Mouse (Mus musculus) heart, embryonic 12.5 days (tissue): ENCODE measurements around the gene Cfap74. TPM values are rescaled to one million over a fixed set of nuclear protein-coding genes. Genes with fewer than 3 reads are reported as not detected.

Experiments used
- ATAC-seq: fragments of 200-750 bp; cut with Nextera tagmentation; 2 replicates; pipeline ENCODE4 v1.8.0; 2017; ENCODE audit warnings: moderate TSS enrichment, moderate library complexity; ENCODE audit not compliant: insufficient number of reproducible peaks, low FRiP score
- H3K27ac ChIP-seq: fragments of 300-500 bp; sonication (generic); 2 replicates; pipeline ENCODE4 v1.5.1; 2016; ENCODE audit warnings: mild to moderate bottlenecking, moderate library complexity; ENCODE audit not compliant: poor library complexity, severe bottlenecking
- H3K27me3 ChIP-seq: fragments of 300-500 bp; sonication (generic); replicated peaks from 2 replicates; pipeline ENCODE4 v1.6.1; 2016; ENCODE audit warnings: mild to moderate bottlenecking, moderate library complexity
- H3K36me3 ChIP-seq: fragments of 300-500 bp; sonication (generic); 2 replicates; pipeline ENCODE4 v1.6.1; 2016; ENCODE audit warnings: mild to moderate bottlenecking, moderate library complexity
- H3K4me1 ChIP-seq: fragments of 300-500 bp; sonication (generic); replicated peaks from 2 replicates; pipeline ENCODE4 v1.6.1; 2016; ENCODE audit warnings: mild to moderate bottlenecking
- H3K4me2 ChIP-seq: fragments of 300-500 bp; sonication (generic); 2 replicates; pipeline ENCODE4 v1.6.1; 2016; ENCODE audit warnings: mild to moderate bottlenecking, moderate library complexity
- H3K4me3 ChIP-seq: fragments of 300-500 bp; sonication (generic); 2 replicates; pipeline ENCODE4 v1.5.1; 2016; ENCODE audit warnings: mild to moderate bottlenecking
- H3K9ac ChIP-seq: fragments of 300-500 bp; sonication (generic); 2 replicates; pipeline ENCODE4 v1.6.1; 2016; ENCODE audit warnings: mild to moderate bottlenecking, moderate library complexity
- H3K9me3 ChIP-seq: fragments of 300-500 bp; sonication (generic); replicated peaks from 2 replicates; pipeline ENCODE4 v1.6.1; 2016; ENCODE audit warnings: mild to moderate bottlenecking, moderate library complexity
- WGBS: fragments of 180-500 bp; shearing (Covaris S2); methylation state at CpG from one replicate; pipeline ENCODE4 v1.1.7; 2016; 5-methylcytosine and 5-hydroxymethylcytosine counted together
- polyA plus RNA-seq: library from polyadenylated mRNA; unstranded; fragments of >200 nt; fragmentation: Nextera tagmentation; extraction: Ambion mirVana; gene quantifications from 2 replicates; pipeline ENCODE4 v1.2.1, GENCODE M21; 2016

Gene Cfap74
- polyA plus RNA-seq, 1 experiment from 2014 or later: 0.87 TPM

GRCm38 (mm10) chr4:155485521-155485920 is 76.5 kb downstream of the Cfap74 start:
- Histone ChIP-seq H3K4me1 (peaks cover 50% of the 10 kb centered on the region), H3K9me3 (no peaks in the 10 kb centered on the region), H3K27me3 (no peaks in the 10 kb centered on the region), H3K9ac (no peak overlapping the region), H3K4me2 (no peak overlapping the region), H3K27ac (0 out of 2 replicates have a peak overlapping the region, but pooled peaks have one; percentile 21), H3K36me3 (no peaks in the 10 kb centered on the region), H3K4me3 (no peak overlapping the region)
- WGBS: 71% methylated on average over 3 of the region's 3 CpGs
- no peak for ATAC-seq

GRCm38 (mm10) chr4:155487746-155488145 is 78.8 kb downstream of the Cfap74 start:
- Histone ChIP-seq H3K4me3 (no peak overlapping the region), H3K4me1 (peaks cover 49% of the 10 kb centered on the region), H3K9ac (0 out of 2 replicates have a peak overlapping the region, but pooled peaks have one; percentile 9), H3K27ac (peak overlapping the region; percentile 85), H3K36me3 (no peaks in the 10 kb centered on the region), H3K9me3 (no peaks in the 10 kb centered on the region), H3K27me3 (no peaks in the 10 kb centered on the region), H3K4me2 (peak overlapping the region; percentile 0; the same call in 1 of the 2 replicates)
- 25% methylated on average over 3 of the region's 3 CpGs for WGBS
- no peak for ATAC-seq

GRCm38 (mm10) chr4:155488232-155489025 is 79.4 kb downstream of the Cfap74 start:
- Histone ChIP-seq H3K4me2 (peak overlapping the region; percentile 0; the same call in 1 of the 2 replicates), H3K4me3 (no peak overlapping the region), H3K36me3 (no peaks in the 10 kb centered on the region), H3K27me3 (no peaks in the 10 kb centered on the region), H3K27ac (peak overlapping the region; percentile 85), H3K9me3 (no peaks in the 10 kb centered on the region), H3K4me1 (peaks cover 52% of the 10 kb centered on the region), H3K9ac (peak overlapping the region; percentile 4)
- WGBS: 56% methylated on average over 8 of the region's 8 CpGs
- ATAC-seq: peak; percentile 71

- no peak overlapping the region for H3K4me3 ChIP-seq
- no peak for ATAC-seq
- H3K4me1 ChIP-seq: peaks cover 61% of the 10 kb centered on the region
- H3K36me3 ChIP-seq: no peaks in the 10 kb centered on the region
- peak overlapping the region; percentile 85 for H3K27ac ChIP-seq
- 0 out of 2 replicates have a peak overlapping the region, but pooled peaks have one; percentile 30 for H3K9ac ChIP-seq
- no peak overlapping the region for H3K4me2 ChIP-seq
- no peaks in the 10 kb centered on the region for H3K9me3 ChIP-seq
- WGBS: 57% methylated on average over 9 of the region's 9 CpGs
- no peaks in the 10 kb centered on the region for H3K27me3 ChIP-seq
Measured at GRCm38 (mm10) chr4:155489101-155489970, 80.3 kb downstream of the Cfap74 start.

- no peak for ATAC-seq
- Histone ChIP-seq H3K9ac (peak overlapping the region; percentile 100), H3K27me3 (no peaks in the 10 kb centered on the region), H3K36me3 (no peaks in the 10 kb centered on the region), H3K4me1 (peaks cover 66% of the 10 kb centered on the region), H3K4me3 (peak overlapping the region; percentile 96), H3K9me3 (no peaks in the 10 kb centered on the region), H3K4me2 (peak overlapping the region; percentile 83), H3K27ac (peak overlapping the region; percentile 90)
- WGBS: 32% methylated on average over 5 of the region's 5 CpGs
Measured at GRCm38 (mm10) chr4:155490456-155490855, 81.5 kb downstream of the Cfap74 start.

- Histone ChIP-seq H3K27ac (peak within 1 kb of the TSS; percentile 90), H3K36me3 (no peaks in the 10 kb centered on the region), H3K27me3 (no peaks in the 10 kb centered on the region), H3K9ac (peak within 1 kb of the TSS; percentile 100), H3K9me3 (no peaks in the 10 kb centered on the region), H3K4me2 (peak within 1 kb of the TSS; percentile 83), H3K4me1 (peaks cover 67% of the 10 kb centered on the region), H3K4me3 (peak within 1 kb of the TSS; percentile 96)
- under 1% methylated on average over 41 of the region's 60 CpGs for WGBS
- ATAC-seq: peak; percentile 85
Measured at GRCm38 (mm10) chr4:155490990-155491504, 82.1 kb downstream of the Cfap74 start, which contains the start of gene Gnb1. TSS of gene Gnb1 (plus strand) at chr4:155491361.

- Histone ChIP-seq H3K27ac (peak overlapping the region; percentile 90), H3K4me2 (peak overlapping the region; percentile 83), H3K9ac (peak overlapping the region; percentile 100), H3K27me3 (no peaks in the 10 kb centered on the region), H3K4me1 (peaks cover 66% of the 10 kb centered on the region), H3K36me3 (0 out of 2 replicates have a peak, but pooled peaks cover 3% of the 10 kb centered on the region), H3K4me3 (peak overlapping the region; percentile 96), H3K9me3 (no peaks in the 10 kb centered on the region)
- WGBS: under 1% methylated on average over 47 of the region's 54 CpGs
- ATAC-seq: peak; percentile 51
Measured at GRCm38 (mm10) chr4:155491529-155492130, 82.6 kb downstream of the Cfap74 start.

GRCm38 (mm10) chr4:155492131-155492633 is 83.2 kb downstream of the Cfap74 start:
- H3K36me3 ChIP-seq: 0 out of 2 replicates have a peak, but pooled peaks cover 3% of the 10 kb centered on the region
- no peak for ATAC-seq
- no peaks in the 10 kb centered on the region for H3K27me3 ChIP-seq
- H3K4me1 ChIP-seq: peaks cover 61% of the 10 kb centered on the region
- peak overlapping the region; percentile 83 for H3K4me2 ChIP-seq
- peak overlapping the region; percentile 100 for H3K9ac ChIP-seq
- under 1% methylated on average over 51 of the region's 51 CpGs for whole genome bisulfite sequencing
- H3K9me3 ChIP-seq: no peaks in the 10 kb centered on the region
- peak overlapping the region; percentile 96 for H3K4me3 ChIP-seq
- H3K27ac ChIP-seq: peak overlapping the region; percentile 90

GRCm38 (mm10) chr4:155494891-155495290 is 85.9 kb downstream of the Cfap74 start:
- Histone ChIP-seq H3K27ac (no peak overlapping the region), H3K9me3 (no peaks in the 10 kb centered on the region), H3K4me2 (peak overlapping the region; percentile 73; the same call in 1 of the 2 replicates), H3K4me3 (no peak overlapping the region), H3K27me3 (no peaks in the 10 kb centered on the region), H3K36me3 (0 out of 2 replicates have a peak, but pooled peaks cover 3% of the 10 kb centered on the region), H3K4me1 (peaks cover 34% of the 10 kb centered on the region), H3K9ac (no peak overlapping the region)
- 58% methylated on average over 4 of the region's 4 CpGs for WGBS
- no peak for ATAC-seq

- WGBS: 69% methylated on average over 3 of the region's 3 CpGs
- Histone ChIP-seq H3K4me2 (no peak overlapping the region), H3K27ac (no peak overlapping the region), H3K4me1 (peaks cover 32% of the 10 kb centered on the region), H3K36me3 (0 out of 2 replicates have a peak, but pooled peaks cover 3% of the 10 kb centered on the region), H3K9ac (no peak overlapping the region), H3K9me3 (no peaks in the 10 kb centered on the region), H3K27me3 (no peaks in the 10 kb centered on the region), H3K4me3 (no peak overlapping the region)
- no peak for ATAC-seq
Measured at GRCm38 (mm10) chr4:155497963-155498362, 89.0 kb downstream of the Cfap74 start.
